Mouse (Mus musculus) layer of hippocampus, adult 2 months (tissue): ENCODE measurements at regions not wholly inside any gene's neighbourhood (a gene's known extent, or its start where the extent isn't known, plus 50 kb on each side); places are given as distances from the start of the nearest gene placed in this dataset.
A peak's percentile ranks its signal among the peaks of the same experiment; 100 is the strongest.
"Not testable (repeated sequence)": the region's sequence is repeated elsewhere in the genome, so short reads cannot be mapped to it uniquely, and the experiment has no call there.

Experiments
- DNase-seq, 2 experiments: peaks; one replicate each; pipeline ENCODE4 v3.0.0; 2022; ENCODE audit warnings: low spot score in 2 of 2
- H3K27ac ChIP-seq: fragments of 200-600 bp; 2 replicates; pipeline ENCODE4 v1.8.1; 2022
- H3K4me3 ChIP-seq: fragments of 200-600 bp; 2 replicates; pipeline ENCODE4 v1.8.1; 2022; ENCODE audit warnings: mild to moderate bottlenecking
- CTCF ChIP-seq: fragments of 200-600 bp; conservative IDR thresholded peaks from 2 replicates; pipeline ENCODE4 v1.8.1; 2022; ENCODE audit warnings: antibody characterized with exemption, mild to moderate bottlenecking, moderate library complexity

DNA sequence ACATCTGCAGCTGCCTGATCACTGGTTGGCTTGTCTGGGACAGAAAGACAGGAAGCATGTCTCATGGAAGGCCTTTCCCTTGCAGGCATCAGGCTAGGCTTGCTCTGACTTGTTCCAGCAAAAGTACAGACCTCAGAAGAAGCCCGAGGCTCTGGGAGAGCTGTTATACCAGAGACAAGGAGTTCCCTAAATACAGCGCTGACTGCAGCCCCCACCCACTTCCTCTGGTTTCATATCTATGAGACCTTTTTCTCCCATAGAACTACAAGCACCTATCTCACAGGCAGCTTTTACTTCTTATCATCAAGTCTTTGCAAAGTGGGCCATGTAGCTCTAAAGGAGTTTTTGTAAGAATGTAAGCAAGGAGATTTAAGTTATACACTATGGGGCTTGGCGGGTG, 312.2 kb upstream of the Vmn1r3 start:
- H3K4me3 ChIP-seq, H3K27ac ChIP-seq, DNase-seq: not testable (repeated sequence)

DNA sequence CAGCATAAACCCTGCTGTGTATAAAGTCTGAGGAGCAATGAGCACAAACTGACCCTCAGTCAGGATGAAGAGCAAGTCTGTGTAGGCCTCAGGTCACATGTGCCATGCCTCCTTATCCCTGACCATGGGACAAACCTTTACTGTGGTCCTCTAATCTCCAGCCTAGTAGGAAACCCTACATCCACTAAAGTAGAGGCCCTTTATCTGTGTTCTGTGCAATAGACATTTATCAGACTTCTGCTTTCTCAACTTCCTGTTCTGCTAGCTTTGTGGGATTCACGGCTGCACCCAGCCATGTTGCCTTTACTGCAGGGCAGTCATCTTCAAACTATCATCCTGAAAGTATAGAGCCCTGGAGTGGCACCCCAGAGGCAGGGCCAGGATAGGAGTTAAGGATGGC, 310.8 kb upstream of the Vmn1r3 start:
- H3K27ac ChIP-seq, H3K4me3 ChIP-seq, DNase-seq: not testable (repeated sequence)

DNA sequence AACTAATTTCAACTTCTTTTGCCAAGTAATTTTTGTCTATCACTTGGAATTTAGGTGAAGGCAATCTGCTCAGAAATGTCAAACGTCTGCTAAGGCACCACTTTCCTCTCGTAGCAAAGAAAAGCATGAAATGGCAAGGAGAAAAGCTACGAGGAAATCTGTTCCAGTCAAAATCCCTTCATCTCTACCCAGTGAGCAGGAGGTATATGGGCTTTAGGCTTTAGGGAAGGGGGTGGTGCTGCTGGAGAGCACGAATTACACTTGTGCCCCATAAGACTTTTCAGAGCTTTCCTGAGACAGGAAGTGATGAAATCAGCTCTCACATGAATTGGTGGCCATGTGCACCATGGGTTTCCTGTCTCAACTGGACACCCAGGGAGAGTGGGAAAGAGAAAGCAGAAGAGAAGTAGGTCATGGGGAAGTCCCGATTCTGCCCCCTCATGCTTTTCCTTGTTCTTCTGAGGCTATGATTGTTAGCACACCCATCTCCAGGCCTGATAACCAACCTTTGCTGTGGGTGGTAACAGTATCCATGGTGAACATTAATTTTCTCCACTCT, 309.0 kb upstream of the Vmn1r3 start:
- not testable (repeated sequence) for H3K4me3 ChIP-seq, DNase-seq, H3K27ac ChIP-seq

DNA sequence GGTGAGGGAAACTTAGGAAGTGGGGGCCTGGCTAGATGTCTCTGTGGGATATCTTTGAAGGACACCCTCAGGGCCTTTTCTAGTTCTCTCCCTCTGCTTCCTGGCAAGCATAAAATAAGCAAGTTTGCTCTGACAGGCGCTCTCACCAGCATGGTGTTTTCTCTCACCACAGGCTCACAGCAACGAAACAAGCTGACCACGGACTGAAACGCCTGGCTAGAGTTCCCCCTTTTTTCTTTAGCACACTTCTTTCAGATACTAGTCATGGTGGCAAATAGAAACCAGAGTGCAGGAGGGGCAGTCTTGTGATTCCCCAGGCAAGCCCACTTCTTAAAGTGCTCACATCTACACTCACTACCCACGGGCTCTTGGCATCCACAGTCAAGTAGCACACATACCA, 305.7 kb upstream of the Vmn1r3 start:
- H3K4me3 ChIP-seq, DNase-seq, H3K27ac ChIP-seq: not testable (repeated sequence)

DNA sequence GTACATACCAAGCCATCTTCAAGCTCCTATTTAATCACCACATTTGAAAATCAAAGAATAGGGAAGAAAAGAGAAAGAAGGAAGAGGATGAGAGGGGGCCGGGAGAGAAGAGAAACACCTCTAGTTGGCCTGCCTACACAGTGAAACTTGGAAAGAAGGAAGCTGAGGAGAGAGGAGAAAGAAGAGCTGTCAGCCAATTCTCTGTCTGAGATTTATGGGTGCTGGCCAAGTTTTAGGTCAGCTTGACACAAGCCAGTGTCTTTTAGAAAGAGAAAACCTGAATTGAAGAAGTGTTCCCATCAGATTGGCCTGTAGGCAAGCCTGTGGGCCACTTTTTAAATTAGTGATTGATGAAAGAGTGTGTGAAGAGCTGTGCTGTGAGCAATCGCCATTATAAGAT, 296.9 kb upstream of the Vmn1r3 start:
- TF ChIP-seq CTCF, result no peak
- no peak for DNase-seq

DNA sequence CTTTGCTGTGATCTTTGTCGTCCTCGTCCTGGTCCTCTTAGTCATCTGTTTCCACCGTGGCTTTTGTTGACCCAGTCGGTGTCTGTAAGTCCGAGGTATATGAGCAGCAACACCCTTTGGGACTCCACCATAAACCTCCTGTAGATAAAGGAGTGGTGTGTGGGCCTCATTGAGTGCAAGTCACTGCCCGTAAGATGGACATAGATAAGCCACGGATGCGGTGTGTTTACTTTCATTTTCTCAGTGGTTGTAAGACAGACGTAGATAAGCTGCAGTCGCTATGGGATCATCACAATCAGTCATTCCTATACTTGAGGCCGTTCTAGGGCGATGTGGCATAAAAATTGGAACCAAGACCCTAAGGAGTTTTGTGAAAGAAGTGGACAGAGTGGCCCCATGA, 271.6 kb upstream of the Vmn1r3 start:
- DNase-seq, result no peak
- Histone ChIP-seq H3K4me3 (no peak overlapping the region), H3K27ac (no peak overlapping the region)
- no peak for TF ChIP-seq CTCF

More for the DNA sequence above, 296.9 kb upstream of the Vmn1r3 start:
- Histone ChIP-seq H3K4me3 (no peak overlapping the region), H3K27ac (no peak overlapping the region)

DNA sequence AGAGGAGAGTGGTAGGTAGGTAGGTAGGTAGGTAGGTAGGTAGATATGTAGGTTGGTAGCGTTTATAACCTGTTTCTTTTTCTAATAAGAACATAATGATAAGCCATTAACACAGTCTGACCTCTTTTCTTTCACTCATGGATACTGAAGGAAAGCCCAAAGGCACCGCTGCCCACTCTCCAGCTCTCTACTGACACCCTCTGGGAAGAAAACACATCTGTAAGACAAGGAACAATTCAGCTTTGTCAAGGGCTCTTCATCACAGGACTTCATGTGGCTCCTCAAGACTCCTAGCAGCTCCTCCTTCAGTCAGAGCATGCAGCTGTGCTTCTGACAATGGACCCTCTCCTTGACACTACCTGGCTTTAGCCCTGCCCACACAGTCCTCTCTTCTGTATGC, 252.2 kb upstream of the Vmn1r3 start:
- not testable (repeated sequence) for DNase-seq, H3K27ac ChIP-seq, H3K4me3 ChIP-seq
- 0 out of 2 replicates have a peak, but pooled peaks have one; percentile 12 for TF ChIP-seq CTCF

DNA sequence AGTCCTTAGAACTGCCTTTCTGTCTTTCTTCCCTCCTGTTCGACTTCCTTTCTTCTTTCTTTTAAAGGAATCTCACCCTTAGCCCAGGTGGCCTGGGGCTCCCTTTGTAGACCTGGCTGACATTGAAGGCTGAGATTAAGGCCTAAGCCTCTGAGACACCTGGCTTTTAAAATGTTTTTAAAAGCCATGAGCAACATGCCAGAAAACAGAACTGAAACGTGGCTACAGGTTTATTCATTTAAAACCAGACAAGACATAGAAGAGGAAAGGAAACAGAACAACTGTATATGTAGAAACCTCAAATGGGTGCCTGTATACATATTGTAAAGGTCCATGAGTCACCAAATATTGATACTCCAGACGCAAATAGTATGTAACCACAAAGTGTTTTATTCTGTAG, 242.8 kb upstream of the Vmn1r3 start:
- no peak for TF ChIP-seq CTCF
- Histone ChIP-seq H3K4me3 (no peak overlapping the region), H3K27ac (no peak overlapping the region)
- no peak for DNase-seq

DNA sequence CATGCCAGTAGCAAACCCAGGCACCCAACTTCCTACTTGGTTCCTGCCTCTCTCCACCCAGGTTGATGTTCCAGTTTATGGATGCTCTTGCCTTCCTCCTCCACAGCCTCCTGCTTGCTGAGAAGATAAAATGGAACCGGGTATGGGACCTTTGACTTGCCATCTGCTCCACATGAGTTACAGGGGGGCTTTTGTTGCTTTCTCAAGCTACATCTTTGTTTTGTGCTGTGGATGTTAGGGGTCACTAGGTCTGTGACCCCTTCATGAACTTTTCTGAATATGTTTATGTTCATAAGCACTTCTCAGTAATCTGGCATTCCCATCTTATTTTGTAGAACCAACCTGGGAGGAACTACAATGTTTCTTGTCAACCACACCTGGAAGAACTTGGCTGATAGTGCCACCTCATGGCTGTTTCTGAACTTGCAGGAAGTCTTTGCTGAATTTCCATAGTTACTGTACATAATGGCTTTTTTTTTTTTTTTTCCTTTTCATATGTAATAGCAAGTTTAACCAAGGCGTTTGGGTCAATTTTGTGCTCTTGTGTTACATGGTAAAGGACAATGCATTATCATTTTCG, 234.9 kb upstream of the Vmn1r3 start:
- no peak overlapping the region for H3K4me3 ChIP-seq
- DNase-seq, result peak in 1 of 2 experiments; percentile 38
- H3K27ac ChIP-seq, result no peak overlapping the region
- peak; percentile 38 for TF ChIP-seq CTCF

DNA sequence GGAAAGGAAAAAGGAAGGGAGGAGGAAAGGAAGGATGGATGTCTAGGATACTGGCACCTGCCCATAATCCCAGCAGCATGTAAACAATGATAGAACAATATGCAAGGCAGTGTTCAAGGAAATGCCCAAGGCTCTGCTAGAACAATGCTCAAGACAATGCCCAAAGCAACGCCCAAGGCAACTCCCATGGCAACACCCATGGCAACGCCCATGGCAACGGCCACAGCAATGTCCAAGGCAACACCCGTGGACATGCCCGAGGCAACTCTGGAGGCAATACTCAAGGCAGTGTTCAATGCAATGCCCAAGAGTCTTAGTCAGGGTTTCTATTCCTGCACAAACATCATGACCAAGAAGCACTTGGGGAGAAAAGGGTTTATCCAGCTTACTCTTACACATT, 231.5 kb upstream of the Vmn1r3 start:
- DNase-seq, result no peak
- Histone ChIP-seq H3K4me3 (no peak overlapping the region), H3K27ac (no peak overlapping the region)
- TF ChIP-seq CTCF, result no peak

DNA sequence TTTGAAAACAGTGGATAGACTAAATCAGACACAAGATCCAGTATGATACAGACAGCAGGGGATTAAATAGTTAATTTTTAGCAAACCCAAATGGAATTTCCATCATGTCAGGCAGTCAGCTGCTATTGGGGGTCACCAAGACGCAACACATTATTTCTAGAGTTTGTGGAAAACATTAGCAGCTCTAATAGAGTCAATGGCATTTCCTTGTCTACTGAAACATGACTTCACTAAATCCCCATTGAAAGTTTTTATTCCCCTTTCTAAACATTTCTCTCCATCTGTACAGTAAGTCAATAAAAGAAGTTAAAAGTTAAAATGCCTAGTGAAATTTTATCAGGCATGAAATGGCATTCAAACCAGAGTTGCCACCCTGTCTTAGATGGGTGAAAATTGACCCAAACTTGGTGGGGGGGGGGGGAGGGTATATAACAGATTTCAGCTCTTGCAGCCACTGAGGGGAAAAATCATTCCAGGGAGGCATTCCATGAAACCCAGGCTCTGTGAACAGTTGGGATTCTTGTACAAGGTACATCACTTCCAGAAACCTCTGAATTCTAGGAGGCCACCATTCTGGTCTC, 229.4 kb upstream of the Vmn1r3 start:
- H3K4me3 ChIP-seq, H3K27ac ChIP-seq, DNase-seq: not testable (repeated sequence)

DNA sequence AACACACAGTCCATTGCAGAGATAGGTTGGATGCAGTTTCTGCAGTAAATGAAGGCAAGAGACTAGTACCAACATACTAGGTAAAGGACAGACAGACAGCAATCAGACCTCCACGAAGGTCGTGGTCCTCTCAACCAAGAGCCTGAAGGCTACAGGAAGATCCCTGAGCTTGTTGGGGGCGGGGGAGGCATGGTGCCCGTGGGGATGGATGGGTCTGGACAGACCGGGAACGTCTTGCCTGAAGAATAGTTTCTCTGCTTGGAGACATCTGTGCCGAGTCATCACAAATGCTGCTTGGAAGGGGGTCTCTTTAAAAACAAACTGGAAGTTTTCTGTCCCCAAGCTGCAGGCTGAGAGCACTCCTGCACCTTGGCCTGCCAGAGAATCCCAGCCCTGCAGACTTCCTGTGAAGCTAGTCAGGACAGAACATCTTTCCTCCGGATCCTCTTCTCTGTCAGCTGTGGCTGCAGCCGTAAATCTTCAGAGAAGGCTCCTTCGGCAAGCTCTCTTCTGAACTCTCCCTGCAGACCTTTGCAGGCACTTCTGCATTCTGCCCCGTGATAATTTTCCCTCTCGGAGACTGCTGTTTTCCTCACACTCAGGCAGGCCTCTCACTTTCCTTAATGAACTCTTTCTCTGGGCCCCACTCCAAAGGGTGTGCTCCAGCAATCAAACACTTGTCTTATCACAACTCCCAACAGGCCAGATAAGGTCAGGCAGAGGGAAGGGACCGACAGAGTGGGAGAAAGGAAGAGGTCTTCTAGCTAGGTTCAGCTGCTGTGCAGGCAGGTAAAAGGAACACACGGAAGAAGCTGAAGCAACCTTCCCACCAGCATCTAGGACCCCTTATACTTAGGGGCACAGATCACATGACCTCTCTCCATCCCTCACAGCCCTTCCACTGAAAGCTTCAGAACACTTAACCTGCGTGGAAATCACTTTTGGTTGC, 228.6 kb upstream of the Vmn1r3 start:
- TF ChIP-seq CTCF, result no peak
- DNase-seq, result no peak
- Histone ChIP-seq H3K4me3 (no peak overlapping the region), H3K27ac (no peak overlapping the region)

DNA sequence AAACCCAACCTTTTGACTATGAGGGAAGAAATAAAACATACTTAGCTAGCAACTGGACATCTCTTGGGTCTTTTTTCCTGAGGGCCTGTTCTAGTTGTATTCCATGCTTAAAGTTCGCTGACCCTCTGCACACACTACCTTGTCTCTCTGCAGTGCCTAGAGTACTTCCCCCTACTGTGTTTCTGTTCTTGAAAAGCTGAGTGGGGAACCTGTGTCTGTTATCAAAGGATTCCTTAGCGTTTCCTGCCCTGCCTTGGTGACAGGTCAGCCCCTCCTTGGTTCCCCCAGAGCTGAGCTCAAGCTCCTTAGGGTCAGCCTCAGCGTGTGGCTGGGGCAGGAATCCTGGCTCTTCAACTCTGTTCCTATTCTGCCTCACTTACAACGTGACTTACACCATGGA, 227.2 kb upstream of the Vmn1r3 start:
- not testable (repeated sequence) for DNase-seq, H3K4me3 ChIP-seq, H3K27ac ChIP-seq

DNA sequence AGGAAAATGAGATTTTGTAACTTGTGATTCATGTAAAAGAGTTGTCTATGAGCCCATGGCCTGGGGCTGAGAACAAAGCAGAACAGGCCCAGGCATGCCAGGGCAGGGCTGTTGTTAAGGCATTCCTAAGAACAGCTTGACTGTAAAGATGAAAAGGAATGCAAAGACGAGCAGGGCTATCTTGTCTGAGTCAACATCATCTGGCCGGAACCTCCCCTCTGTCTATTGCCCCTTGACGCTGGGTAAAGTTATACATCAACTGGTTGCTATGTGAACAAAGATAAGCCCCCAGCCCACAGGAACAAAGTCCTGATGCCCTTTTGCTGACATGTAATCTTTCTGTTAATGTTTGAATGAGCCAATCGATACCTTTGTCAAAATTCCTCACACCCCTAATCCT, 217.7 kb upstream of the Vmn1r3 start:
- DNase-seq, H3K27ac ChIP-seq, H3K4me3 ChIP-seq: not testable (repeated sequence)

DNA sequence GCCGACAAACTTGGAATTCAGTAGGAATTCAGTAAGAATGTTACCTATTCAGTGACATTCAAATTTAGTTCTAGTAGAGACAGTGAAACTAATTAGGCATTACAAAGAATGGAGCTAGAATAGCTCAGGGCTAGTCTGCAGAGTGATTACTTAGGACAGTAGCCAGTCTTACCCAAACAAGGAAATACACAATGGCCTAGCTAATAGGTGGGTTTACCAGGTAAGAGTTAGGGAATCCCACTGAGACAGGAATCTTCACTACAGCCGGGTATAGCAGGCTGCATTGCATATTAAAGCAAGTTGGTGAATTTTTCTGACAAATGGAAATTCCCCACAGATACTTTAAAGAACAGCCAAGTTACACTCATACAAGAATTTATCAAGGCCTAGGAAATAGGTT, 216.6 kb upstream of the Vmn1r3 start:
- not testable (repeated sequence) for H3K27ac ChIP-seq, DNase-seq, H3K4me3 ChIP-seq

DNA sequence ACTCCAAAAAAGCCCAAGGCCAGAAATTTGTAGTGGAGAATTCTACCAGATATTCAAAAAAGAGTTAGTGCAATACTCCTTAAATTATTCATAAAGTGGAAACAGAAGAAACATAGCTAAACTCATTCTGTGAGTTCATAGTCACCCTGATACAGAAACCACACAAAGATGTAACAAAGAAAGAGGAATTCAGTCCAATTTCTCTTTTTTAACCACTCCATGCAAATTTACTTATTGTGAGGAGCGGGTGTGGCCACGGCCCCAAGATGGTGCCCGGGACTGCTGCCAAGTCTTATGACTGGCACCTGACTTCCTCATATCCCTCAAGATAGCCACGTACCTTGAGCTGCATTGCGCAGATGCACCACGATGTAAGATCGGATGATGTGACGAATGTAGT, 206.4 kb upstream of the Vmn1r3 start:
- H3K4me3 ChIP-seq, H3K27ac ChIP-seq, DNase-seq: not testable (repeated sequence)

DNA sequence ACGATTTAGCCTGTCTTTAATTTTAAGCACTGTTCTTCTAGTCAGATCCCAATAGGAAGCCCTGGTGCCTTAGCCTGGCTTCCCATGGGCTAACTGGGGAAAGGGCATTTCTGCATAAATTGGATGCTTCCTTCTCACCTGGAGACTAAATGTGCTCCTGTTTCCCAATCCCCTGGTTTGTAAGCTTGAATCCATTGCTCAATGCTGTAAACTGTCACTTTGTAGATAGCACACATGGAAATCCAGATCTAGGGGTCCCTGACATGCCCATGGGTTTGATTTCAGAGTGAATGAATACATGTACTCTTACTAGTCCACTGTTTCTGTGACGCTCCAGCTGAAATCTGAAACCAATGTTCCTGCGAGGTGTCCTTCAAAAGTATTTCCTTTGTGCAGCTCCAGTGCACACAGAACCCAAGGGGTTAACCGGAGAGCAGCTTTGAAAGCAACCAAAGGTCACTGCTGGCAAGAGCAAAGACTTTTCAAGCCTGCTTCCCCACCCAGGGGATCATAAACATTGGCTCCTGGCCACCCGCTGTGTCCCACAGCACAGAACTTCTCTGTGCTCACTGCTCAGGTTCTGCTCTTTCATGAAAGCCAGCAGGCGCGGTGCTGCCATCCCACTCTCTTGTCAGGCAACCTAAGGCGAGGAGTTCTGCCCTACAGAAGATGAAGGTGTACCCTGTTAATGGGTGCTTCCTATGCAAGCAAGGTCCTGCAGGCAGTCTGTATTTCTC, 188.0 kb upstream of the Vmn1r3 start:
- not testable (repeated sequence) for H3K27ac ChIP-seq, H3K4me3 ChIP-seq, DNase-seq

DNA sequence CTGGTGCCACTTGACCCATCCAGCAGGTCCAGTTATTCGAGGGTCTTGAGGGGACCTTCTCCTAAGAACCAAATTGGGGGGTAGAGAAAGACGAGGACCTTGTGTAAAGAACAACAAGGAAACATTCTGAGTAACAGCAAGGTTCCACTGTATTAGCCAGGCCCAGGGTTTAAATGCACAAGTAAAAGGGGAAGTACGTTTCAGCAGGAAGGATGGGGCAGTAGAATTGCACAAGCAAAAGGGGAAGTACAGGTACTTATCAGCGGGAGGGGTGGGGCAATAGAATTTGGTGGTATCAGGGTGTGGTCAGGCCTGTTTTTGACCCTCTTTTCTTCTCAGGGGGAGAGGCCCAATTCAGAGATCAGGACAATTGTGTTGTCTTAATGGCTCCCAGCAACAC, 182.9 kb upstream of the Vmn1r3 start:
- not testable (repeated sequence) for DNase-seq, H3K4me3 ChIP-seq, H3K27ac ChIP-seq
